Mouse (Mus musculus): ENCODE results near the gene Glcci1. TPM values are rescaled to one million over a fixed set of nuclear protein-coding genes. Genes with fewer than 3 reads are reported as not detected.

Gene Glcci1
- polyA plus RNA-seq, 1 experiment from 2014 or later: 7.7 TPM

DNA sequence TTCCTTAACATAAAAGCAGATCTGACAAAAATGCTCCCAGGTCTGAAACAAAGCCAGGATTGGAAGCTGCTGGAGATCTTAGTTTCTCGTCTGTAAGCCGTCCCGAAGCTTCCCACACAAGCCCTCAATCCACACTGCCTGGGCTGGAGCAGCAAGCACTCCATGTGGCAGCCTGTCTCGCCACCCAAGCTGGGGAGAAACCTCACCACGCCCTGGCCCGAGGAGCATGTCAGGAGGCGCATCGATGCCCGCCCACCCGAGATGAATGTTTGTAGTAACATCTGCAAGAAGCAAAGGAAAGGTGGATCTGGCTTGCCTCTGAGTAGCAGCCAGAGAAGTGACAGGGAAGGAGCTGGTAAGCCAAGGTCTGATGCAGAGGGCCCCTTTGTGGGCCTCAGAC, 135.3 kb downstream of the Glcci1 start:
- H3K9me3 ChIP-seq (ENCODE audit: low read length): no peaks in the 10 kb centered on the region
- TF ChIP-seq EP300 (IDR thresholded peaks at IDR 0.05) (no peak), CTCF (IDR thresholded peaks at IDR 0.05) (no peak)
- WGBS: 81% methylated on average over 10 of the region's 10 CpGs
- H3K4me2 ChIP-seq (replicated peaks; ENCODE audit: low read depth, low read length): no peak overlapping the region
- H3K36me3 ChIP-seq (ENCODE audit: insufficient read depth, low read length): no peaks in the 10 kb centered on the region
- DNase-seq (ENCODE audit: low spot score): no peak
- no peaks in the 10 kb centered on the region for H3K4me1 ChIP-seq (ENCODE audit: insufficient read depth, low read depth, low read length)
- H3K27me3 ChIP-seq (replicated peaks; ENCODE audit: insufficient read depth, low read length): no peaks in the 10 kb centered on the region
- ATAC-seq: no peak
- H3K27ac ChIP-seq (ENCODE audit: low read length): no peak overlapping the region
- H3K9ac ChIP-seq (replicated peaks; ENCODE audit: low read depth): no peak overlapping the region
- H3K4me3 ChIP-seq (ENCODE audit: low read depth, low read length): no peak overlapping the region

DNA sequence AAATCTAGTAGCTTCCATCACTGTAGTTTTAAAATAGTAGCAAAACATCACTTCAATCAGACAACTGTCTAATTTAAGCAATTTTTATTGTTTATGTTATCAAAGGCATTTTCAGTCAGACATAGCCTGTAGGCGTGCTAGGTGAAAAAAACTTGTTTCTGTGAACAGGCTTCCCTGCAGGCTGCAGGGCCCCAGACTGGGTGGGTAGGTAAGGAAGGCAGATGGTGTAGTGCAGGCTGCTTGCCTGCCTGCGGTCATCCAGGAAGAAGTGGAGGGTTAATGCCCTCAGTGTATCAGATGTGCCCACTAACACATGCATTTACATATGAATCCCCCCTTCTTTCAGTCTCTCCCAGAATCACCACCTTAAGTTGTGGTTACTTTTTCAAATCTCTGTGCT, 136.3 kb downstream of the Glcci1 start:
- Histone ChIP-seq H3K27ac (ENCODE audit: low read length) (no peak overlapping the region), H3K9ac (replicated peaks; ENCODE audit: low read depth) (no peak overlapping the region), H3K9me3 (ENCODE audit: low read length) (no peaks in the 10 kb centered on the region), H3K4me1 (ENCODE audit: insufficient read depth, low read depth, low read length) (no peaks in the 10 kb centered on the region), H3K4me3 (ENCODE audit: low read depth, low read length) (no peak overlapping the region), H3K36me3 (ENCODE audit: insufficient read depth, low read length) (no peaks in the 10 kb centered on the region), H3K27me3 (replicated peaks; ENCODE audit: insufficient read depth, low read length) (no peaks in the 10 kb centered on the region), H3K4me2 (replicated peaks; ENCODE audit: low read depth, low read length) (no peak overlapping the region)
- DNase-seq (ENCODE audit: low spot score): no peak
- WGBS: 70% methylated on average over 2 of the region's 2 CpGs
- ATAC-seq: no peak
- TF ChIP-seq EP300 (IDR thresholded peaks at IDR 0.05) (no peak), CTCF (IDR thresholded peaks at IDR 0.05) (no peak)
